ENCODE assay signal across 22 mouse cellular contexts in the genomic region with DNA sequence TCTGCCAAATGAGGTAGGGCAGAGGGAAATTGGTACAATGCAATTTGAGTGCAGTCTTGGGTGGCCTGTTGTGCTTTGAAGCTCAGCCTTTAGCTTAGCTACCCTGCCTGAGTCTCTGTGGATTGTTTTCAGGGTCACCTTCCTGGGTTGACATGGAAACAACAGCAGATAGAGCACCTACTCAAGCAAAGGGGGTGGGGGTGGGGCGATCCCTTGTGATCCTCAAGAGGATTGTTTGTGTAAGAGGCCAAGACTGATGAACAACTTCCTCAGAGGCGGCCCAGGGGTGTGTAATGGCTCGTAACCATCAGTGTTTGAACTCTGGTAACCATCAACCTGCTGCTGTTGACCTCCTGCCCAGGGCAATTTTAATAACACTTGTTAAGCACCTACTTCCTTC.
DNase-seq lines count a peak whose midpoint lies in the region; ATAC-seq and TF ChIP-seq lines count a peak whose summit lies in the region.
"Had no signal": no experiment of that assay in that cellular context is flagged by ENCODE, and none has a peak within 500 bp of the region (broad histone marks: within the 10 kb centered on the region; RNA-seq: fewer than 3 reads in every experiment).

No protein-coding gene starts in this region.

- no peaks in the 10 kb centered on the region for H3K9me3 ChIP-seq in kidney, embryonic 14.5 days (ENCODE audit: control insufficient read depth, low read length)
- H3K9me3 ChIP-seq in intestine, postnatal 0 days (ENCODE audit: control insufficient read depth) = no peaks in the 10 kb centered on the region
- no peaks in the 10 kb centered on the region for H3K9me3 ChIP-seq in hindbrain, embryonic 14.5 days (ENCODE audit: control insufficient read depth, low read length)
- H3K9me3 ChIP-seq: embryonic facial prominence, embryonic 13.5 days; G1E; hindbrain, embryonic 15.5 days; limb, embryonic 12.5 days; liver, embryonic 15.5 days had no signal

- H3K4me3 ChIP-seq in kidney, embryonic 14.5 days (ENCODE audit: low read length) = no peak overlapping the region
- H3K4me3 ChIP-seq in intestine, postnatal 0 days (ENCODE audit: low read depth, low read length) = no peak overlapping the region
- no peak overlapping the region for H3K4me3 ChIP-seq in hindbrain, embryonic 14.5 days (replicated peaks; ENCODE audit: low read length)
- H3K4me3 ChIP-seq: embryonic facial prominence, embryonic 13.5 days; heart, adult 2 months; hindbrain, embryonic 15.5 days; left cerebral cortex, adult 2 months; limb, embryonic 12.5 days; liver, embryonic 15.5 days had no signal

- H3K4me2 ChIP-seq in kidney, embryonic 14.5 days (replicated peaks; ENCODE audit: low read depth, low read length) = no peak overlapping the region
- H3K4me2 ChIP-seq in intestine, postnatal 0 days (replicated peaks; ENCODE audit: low read depth) = no peak overlapping the region
- no peak overlapping the region for H3K4me2 ChIP-seq in hindbrain, embryonic 14.5 days (replicated peaks)
- H3K4me2 ChIP-seq: embryonic facial prominence, embryonic 13.5 days; hindbrain, embryonic 15.5 days; limb, embryonic 12.5 days; liver, embryonic 15.5 days had no signal

- ATAC-seq in kidney, embryonic 14.5 days (ENCODE audit: low FRiP score, low TSS enrichment) = peak; percentile 96
- ATAC-seq in intestine, postnatal 0 days = peak; percentile 80
- no peak for ATAC-seq in hindbrain, embryonic 14.5 days (ENCODE audit: low FRiP score)
- ATAC-seq: forebrain, embryonic 14.5 days; midbrain, embryonic 16.5 days had no signal

- H3K27ac ChIP-seq in kidney, embryonic 14.5 days (ENCODE audit: low read depth, low read length) = no peak overlapping the region
- no peak overlapping the region for H3K27ac ChIP-seq in intestine, postnatal 0 days (ENCODE audit: low read depth, low read length)
- no peak overlapping the region for H3K27ac ChIP-seq in hindbrain, embryonic 14.5 days
- H3K27ac ChIP-seq: embryonic facial prominence, embryonic 13.5 days; heart, adult 2 months; hindbrain, embryonic 15.5 days; left cerebral cortex, adult 2 months; limb, embryonic 12.5 days; liver, embryonic 15.5 days had no signal

- no peaks in the 10 kb centered on the region for H3K36me3 ChIP-seq in kidney, embryonic 14.5 days (ENCODE audit: control insufficient read depth, insufficient read depth, low read length)
- H3K36me3 ChIP-seq in intestine, postnatal 0 days (ENCODE audit: control insufficient read depth, insufficient read depth) = no peaks in the 10 kb centered on the region
- no peaks in the 10 kb centered on the region for H3K36me3 ChIP-seq in hindbrain, embryonic 14.5 days (replicated peaks; ENCODE audit: control insufficient read depth, insufficient read depth)
- H3K36me3 ChIP-seq: embryonic facial prominence, embryonic 13.5 days; G1E; hindbrain, embryonic 15.5 days; limb, embryonic 12.5 days; liver, embryonic 15.5 days had no signal

- 7% methylated on average over 3 of the region's 3 CpGs for WGBS in kidney, embryonic 14.5 days
- 9% methylated on average over 3 of the region's 3 CpGs for WGBS in intestine, postnatal 0 days
- 58% methylated on average over 3 of the region's 3 CpGs for WGBS in hindbrain, embryonic 14.5 days

- no peak for TF ChIP-seq CTCF in intestine, postnatal 0 days (IDR thresholded peaks at IDR 0.05; ENCODE audit: low read depth)

- no peaks in the 10 kb centered on the region for H3K4me1 ChIP-seq in kidney, embryonic 14.5 days (ENCODE audit: control insufficient read depth, insufficient read depth, low read length)
- no peaks in the 10 kb centered on the region for H3K4me1 ChIP-seq in intestine, postnatal 0 days (replicated peaks; ENCODE audit: control insufficient read depth, insufficient read depth, low read length)
- no peaks in the 10 kb centered on the region for H3K4me1 ChIP-seq in hindbrain, embryonic 14.5 days (replicated peaks; ENCODE audit: control insufficient read depth, insufficient read depth, low read length)
- H3K4me1 ChIP-seq: embryonic facial prominence, embryonic 13.5 days; hindbrain, embryonic 15.5 days; liver, embryonic 15.5 days had no signal

- DNase-seq in kidney, postnatal 10 days = no peak
- peak; percentile 94 for DNase-seq in ES-CJ7 (ENCODE audit: low read depth, low spot score)
- DNase-seq in embryo, embryonic 10.5 days (ENCODE audit: low spot score) = peak; percentile 55
- no peak for DNase-seq in heart, adult 8-10 months (ENCODE audit: low spot score)
- no peak for DNase-seq in hindbrain, embryonic 14.5 days (ENCODE audit: low spot score)
- DNase-seq in left cerebral cortex, adult 18-20 months (ENCODE audit: low spot score in 2 of 2) = no peak
- DNase-seq: adrenal gland, postnatal 36 days; B cell, adult 2 months; cerebellum, postnatal 10 days; heart, adult 2 months; heart, postnatal 10 days; right cerebral cortex, postnatal 14 days had no signal

- H3K9ac ChIP-seq in kidney, embryonic 14.5 days (ENCODE audit: low read depth, low read length) = no peak overlapping the region
- no peak overlapping the region for H3K9ac ChIP-seq in intestine, postnatal 0 days (ENCODE audit: low read depth, low read length)
- H3K9ac ChIP-seq in hindbrain, embryonic 14.5 days = no peak overlapping the region
- H3K9ac ChIP-seq: embryonic facial prominence, embryonic 13.5 days; hindbrain, embryonic 15.5 days; limb, embryonic 12.5 days; liver, embryonic 15.5 days had no signal

- peaks cover 8% of the 10 kb centered on the region; the same call in 1 of the 2 replicates for H3K27me3 ChIP-seq in kidney, embryonic 14.5 days (ENCODE audit: control insufficient read depth, insufficient read depth, low read length)
- no peaks in the 10 kb centered on the region for H3K27me3 ChIP-seq in intestine, postnatal 0 days (replicated peaks; ENCODE audit: control insufficient read depth, insufficient read depth, low read length)
- peaks cover 4% of the 10 kb centered on the region; the same call in 1 of the 2 replicates for H3K27me3 ChIP-seq in hindbrain, embryonic 14.5 days (ENCODE audit: control insufficient read depth, insufficient read depth, low read length)
- H3K27me3 ChIP-seq: embryonic facial prominence, embryonic 13.5 days; hindbrain, embryonic 15.5 days; limb, embryonic 12.5 days; liver, embryonic 15.5 days had no signal

Comparison
In these comparisons a context has a peak if more than half of its experiments do, and no peak if none do; other contexts are left out.
1. DNase-seq: peak in ES-CJ7 (single experiment) and embryo, embryonic 10.5 days (single experiment); none in kidney, postnatal 10 days (single experiment), heart, adult 8-10 months (single experiment), hindbrain, embryonic 14.5 days (single experiment) and left cerebral cortex, adult 18-20 months (0 of 2).